Mouse (Mus musculus) embryonic facial prominence, embryonic 11.5 days (tissue): ENCODE measurements at regions not wholly inside any gene's neighbourhood (a gene's known extent, or its start where the extent isn't known, plus 50 kb on each side); places are given as distances from the start of the nearest gene placed in this dataset.

Experiments used
- ATAC-seq: fragments of 200-750 bp; cut with Nextera tagmentation; replicated peaks from 2 replicates; pipeline ENCODE4 v1.8.0; 2017; ENCODE audit warnings: low read depth; ENCODE audit not compliant: insufficient number of reproducible peaks, low FRiP score, low TSS enrichment
- DNase-seq: peaks from one replicate; pipeline ENCODE4 v3.0.0-alpha.2; 2015; ENCODE audit warnings: low spot score
- H3K27ac ChIP-seq: fragments of 300-500 bp; sonication (generic); replicated peaks from 2 replicates; pipeline ENCODE4 v1.5.1; 2014; ENCODE audit warnings: mild to moderate bottlenecking, low read depth, low read length, control low read depth
- H3K27me3 ChIP-seq: fragments of 300-500 bp; sonication (generic); 2 replicates; pipeline ENCODE4 v1.6.1; 2014; ENCODE audit warnings: mild to moderate bottlenecking, low read length, moderate library complexity, mixed read lengths; ENCODE audit not compliant: control insufficient read depth, insufficient read depth
- H3K36me3 ChIP-seq: fragments of 300-500 bp; sonication (generic); replicated peaks from 2 replicates; pipeline ENCODE4 v1.6.1; 2014; ENCODE audit warnings: low read depth, mild to moderate bottlenecking, low read length, moderate library complexity, mixed read lengths; ENCODE audit not compliant: control insufficient read depth, insufficient read depth
- H3K4me1 ChIP-seq: fragments of 300-500 bp; sonication (generic); 2 replicates; pipeline ENCODE4 v1.6.1; 2014; ENCODE audit warnings: low read length, mixed read lengths; ENCODE audit not compliant: control insufficient read depth, insufficient read depth
- H3K4me2 ChIP-seq: fragments of 300-500 bp; sonication (generic); 2 replicates; pipeline ENCODE4 v1.6.1; 2014; ENCODE audit warnings: low read depth, mild to moderate bottlenecking, control low read depth, low read length, moderate library complexity
- H3K4me3 ChIP-seq: fragments of 300-500 bp; sonication (generic); 2 replicates; pipeline ENCODE4 v1.5.1; 2014; ENCODE audit warnings: low read depth, low read length, control low read depth
- H3K9ac ChIP-seq: fragments of 300-500 bp; sonication (generic); replicated peaks from 2 replicates; pipeline ENCODE4 v1.6.1; 2014; ENCODE audit warnings: mild to moderate bottlenecking, control low read depth, low read length
- H3K9me3 ChIP-seq: fragments of 300-500 bp; sonication (generic); replicated peaks from 2 replicates; pipeline ENCODE4 v1.6.1; 2016; ENCODE audit warnings: mild to moderate bottlenecking, low read length, inconsistent platforms, mixed read lengths; ENCODE audit not compliant: control insufficient read depth
- WGBS: fragments of 180-500 bp; shearing (Covaris S2); extraction: QIAGEN DNeasy Blood & Tissue Kit; methylation state at CpG from one replicate; pipeline ENCODE4 v1.1.7; 2014; 5-methylcytosine and 5-hydroxymethylcytosine counted together

DNA sequence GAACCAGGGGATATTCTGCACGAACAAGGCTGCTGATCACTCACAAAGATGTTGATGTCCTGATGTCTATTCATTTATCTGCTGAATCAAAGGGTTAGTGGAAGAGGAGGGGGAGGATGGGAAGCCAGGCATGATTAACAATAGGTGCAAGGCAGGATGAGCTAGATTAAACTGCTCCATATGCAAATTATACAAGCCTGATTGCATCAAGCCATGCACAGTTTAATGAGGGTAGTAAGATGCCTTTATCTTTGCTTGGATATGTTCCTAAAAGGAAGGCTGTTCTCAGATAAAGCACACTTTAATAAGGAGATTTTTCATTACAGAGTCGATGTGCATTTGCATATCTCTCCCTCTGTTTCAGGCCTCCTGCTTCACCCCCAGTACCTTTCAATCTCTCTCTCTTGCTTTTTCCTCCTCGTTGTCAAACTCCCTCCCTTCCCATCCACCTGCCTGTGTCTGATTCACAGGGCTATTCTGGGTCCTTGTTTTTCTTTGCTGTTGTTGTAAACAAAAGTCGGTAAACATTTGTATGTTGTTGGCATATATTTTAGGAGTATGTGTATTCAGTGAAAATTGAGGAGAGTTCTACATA lies 615.8 kb upstream of the Nox3 start:
- Histone ChIP-seq H3K4me3 (no peak overlapping the region), H3K9me3 (no peaks in the 10 kb centered on the region), H3K27me3 (no peaks in the 10 kb centered on the region), H3K9ac (no peak overlapping the region), H3K27ac (no peak overlapping the region), H3K4me2 (no peak overlapping the region), H3K4me1 (no peaks in the 10 kb centered on the region), H3K36me3 (no peaks in the 10 kb centered on the region)
- ATAC-seq: no peak
- DNase-seq: no peak
- 52% methylated on average over 4 of the region's 4 CpGs for WGBS

DNA sequence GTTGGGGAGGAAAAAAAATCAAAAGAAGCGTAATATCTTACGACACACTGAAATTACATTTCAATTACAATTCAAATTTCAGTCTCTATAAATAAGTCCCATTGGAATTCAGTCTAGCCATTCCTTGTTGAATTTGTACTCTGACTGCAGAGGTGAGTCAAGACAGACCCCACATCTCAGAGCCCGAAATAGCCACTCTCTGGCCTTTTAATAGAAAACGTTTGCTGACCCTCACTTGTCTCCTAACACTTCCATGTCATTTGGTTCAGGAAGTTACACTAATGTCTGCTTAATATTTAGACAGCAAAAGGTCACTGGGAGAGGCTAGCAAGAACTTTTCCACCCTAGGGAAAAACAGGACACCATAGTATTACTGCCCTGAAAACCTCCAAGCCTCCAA lies 623.1 kb upstream of the Nox3 start:
- no peak overlapping the region for H3K4me2 ChIP-seq
- no peaks in the 10 kb centered on the region for H3K27me3 ChIP-seq
- H3K4me3 ChIP-seq: no peak overlapping the region
- DNase-seq: no peak
- WGBS: 65% methylated on average over 4 of the region's 4 CpGs
- no peak overlapping the region for H3K27ac ChIP-seq
- H3K4me1 ChIP-seq: no peaks in the 10 kb centered on the region
- no peak for ATAC-seq
- no peak overlapping the region for H3K9ac ChIP-seq
- no peaks in the 10 kb centered on the region for H3K36me3 ChIP-seq
- H3K9me3 ChIP-seq: no peaks in the 10 kb centered on the region

DNA sequence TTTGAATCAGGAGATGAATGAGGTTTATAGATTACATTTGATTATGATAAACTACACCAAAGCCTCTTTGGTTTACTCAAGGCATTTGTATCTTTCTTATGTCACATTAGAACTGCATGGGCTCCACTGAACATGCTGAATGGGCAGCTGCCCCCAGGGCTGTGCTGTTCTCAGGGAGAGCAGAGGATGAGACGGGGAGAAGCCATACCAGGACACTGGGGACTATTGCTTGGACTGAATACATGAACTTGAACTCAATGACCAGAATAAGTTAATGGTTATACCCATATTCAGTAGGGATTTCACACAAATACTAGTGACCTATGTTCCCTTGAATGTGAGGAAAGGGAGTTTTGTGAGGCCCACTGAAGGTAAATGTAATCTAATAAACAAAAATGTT lies 632.7 kb upstream of the Nox3 start:
- no peak overlapping the region for H3K4me2 ChIP-seq
- no peak overlapping the region for H3K9ac ChIP-seq
- H3K27me3 ChIP-seq: no peaks in the 10 kb centered on the region
- no peaks in the 10 kb centered on the region for H3K9me3 ChIP-seq
- H3K4me1 ChIP-seq: no peaks in the 10 kb centered on the region
- 82% methylated on average over 1 of the region's 1 CpGs for WGBS
- no peak overlapping the region for H3K27ac ChIP-seq
- ATAC-seq: no peak
- no peak for DNase-seq
- H3K4me3 ChIP-seq: no peak overlapping the region
- H3K36me3 ChIP-seq: no peaks in the 10 kb centered on the region

DNA sequence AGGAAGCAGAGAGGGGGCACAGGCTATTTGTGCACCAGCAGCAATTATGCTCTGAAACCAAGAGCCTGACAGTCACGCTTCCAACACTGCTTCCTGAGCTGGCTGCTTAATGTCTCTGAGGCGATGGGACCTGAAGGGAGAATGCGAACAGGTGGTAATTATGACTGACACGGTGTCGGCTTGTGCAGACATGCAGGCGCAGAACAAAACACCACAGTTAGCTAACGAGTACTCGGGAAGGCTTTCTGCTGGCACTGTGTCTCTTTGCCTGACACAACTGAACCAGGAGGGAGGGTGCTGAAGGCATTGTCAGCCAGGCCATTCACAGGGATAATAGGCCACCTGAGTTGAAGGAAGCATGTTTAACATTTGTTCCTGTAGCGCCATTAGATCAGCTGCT lies 635.6 kb upstream of the Nox3 start:
- Histone ChIP-seq H3K9me3 (no peaks in the 10 kb centered on the region), H3K9ac (no peak overlapping the region), H3K4me1 (no peaks in the 10 kb centered on the region), H3K4me3 (no peak overlapping the region), H3K4me2 (no peak overlapping the region), H3K27me3 (no peaks in the 10 kb centered on the region), H3K36me3 (no peaks in the 10 kb centered on the region), H3K27ac (no peak overlapping the region)
- ATAC-seq (no peak), DNase-seq (peak; percentile 10)
- 51% methylated on average over 9 of the region's 9 CpGs for WGBS

DNA sequence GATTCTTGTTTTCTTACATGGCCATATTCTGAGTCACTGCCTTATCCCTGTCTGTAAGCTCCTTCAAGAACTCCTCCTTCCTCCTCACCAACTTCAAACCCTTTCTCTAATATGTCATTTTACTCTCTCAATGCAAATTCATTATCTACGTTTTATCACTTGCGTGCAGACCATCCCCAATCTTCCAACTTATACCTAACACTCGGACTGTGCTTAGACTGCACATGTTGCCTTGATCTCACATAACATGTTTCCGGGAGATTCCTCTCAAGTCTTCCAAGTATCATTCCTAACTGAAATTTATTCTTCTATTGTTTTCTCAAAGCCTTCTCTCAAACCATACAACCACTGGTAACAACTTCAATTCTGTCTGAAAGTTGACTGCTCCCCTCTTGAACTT lies 637.0 kb upstream of the Nox3 start:
- H3K27ac ChIP-seq: no peak overlapping the region
- no peak overlapping the region for H3K4me3 ChIP-seq
- 92% methylated on average over 4 of the region's 4 CpGs for WGBS
- H3K9ac ChIP-seq: no peak overlapping the region
- DNase-seq (no peak), ATAC-seq (no peak)
- H3K27me3 ChIP-seq: no peaks in the 10 kb centered on the region
- H3K4me1 ChIP-seq: no peaks in the 10 kb centered on the region
- no peak overlapping the region for H3K4me2 ChIP-seq
- H3K36me3 ChIP-seq: no peaks in the 10 kb centered on the region
- no peaks in the 10 kb centered on the region for H3K9me3 ChIP-seq

DNA sequence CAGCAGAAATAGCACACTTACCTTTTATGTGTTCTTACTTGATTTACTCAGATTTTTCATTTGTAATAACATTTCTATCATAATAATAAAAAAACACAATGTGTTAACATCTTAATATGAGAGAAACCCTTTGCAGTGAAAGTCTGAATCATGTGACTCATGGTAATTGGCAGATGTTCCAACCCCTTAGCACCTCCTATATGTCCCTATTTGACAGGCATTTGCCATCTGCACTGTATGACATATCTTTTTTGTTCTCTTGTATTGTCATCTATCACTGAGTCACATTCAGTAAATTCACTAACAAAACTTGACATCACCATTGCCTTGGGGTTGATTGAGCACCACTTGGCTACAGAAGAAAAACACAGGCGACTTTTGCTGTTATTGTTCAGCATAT lies 641.1 kb upstream of the Arid1b start:
- Histone ChIP-seq H3K9me3 (no peaks in the 10 kb centered on the region), H3K36me3 (no peaks in the 10 kb centered on the region), H3K4me2 (no peak overlapping the region), H3K4me1 (no peaks in the 10 kb centered on the region), H3K27ac (no peak overlapping the region), H3K27me3 (no peaks in the 10 kb centered on the region), H3K9ac (no peak overlapping the region), H3K4me3 (no peak overlapping the region)
- 70% methylated on average over 1 of the region's 1 CpGs for WGBS
- DNase-seq (no peak), ATAC-seq (no peak)

DNA sequence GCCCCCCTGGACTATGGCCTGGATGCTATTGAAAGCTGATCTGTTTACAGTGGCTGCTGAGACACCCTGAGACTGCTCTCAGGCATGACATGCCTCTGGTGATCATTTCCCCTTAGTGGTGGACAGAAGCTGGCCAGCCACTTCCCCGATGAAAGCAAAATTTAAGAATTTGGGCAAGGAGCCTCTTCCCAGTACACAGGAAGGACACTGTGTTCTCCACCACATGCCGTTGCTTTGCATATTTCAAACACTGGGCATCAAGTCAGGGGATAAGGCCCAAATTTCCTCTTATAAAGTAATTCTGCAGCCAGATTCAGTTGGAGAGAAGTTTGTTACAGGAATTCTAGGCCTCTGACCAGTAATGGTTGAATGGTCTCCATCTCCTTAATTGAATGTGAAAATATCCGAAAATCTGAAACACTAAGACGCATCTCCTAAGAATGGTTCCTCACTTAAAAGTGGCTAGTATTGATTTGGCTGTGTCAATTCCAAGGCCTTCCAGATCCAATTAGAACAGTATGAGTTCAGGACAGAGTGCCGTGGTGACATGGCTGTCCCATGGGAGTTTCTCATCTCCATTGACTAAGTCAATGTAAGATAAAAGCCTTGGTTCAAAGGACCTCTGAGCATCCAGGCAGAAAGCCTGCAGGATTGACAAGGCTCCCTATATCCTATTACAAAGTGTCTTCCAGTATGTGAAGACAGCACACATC lies 638.5 kb upstream of the Arid1b start:
- 79% methylated on average over 5 of the region's 5 CpGs for WGBS

DNA sequence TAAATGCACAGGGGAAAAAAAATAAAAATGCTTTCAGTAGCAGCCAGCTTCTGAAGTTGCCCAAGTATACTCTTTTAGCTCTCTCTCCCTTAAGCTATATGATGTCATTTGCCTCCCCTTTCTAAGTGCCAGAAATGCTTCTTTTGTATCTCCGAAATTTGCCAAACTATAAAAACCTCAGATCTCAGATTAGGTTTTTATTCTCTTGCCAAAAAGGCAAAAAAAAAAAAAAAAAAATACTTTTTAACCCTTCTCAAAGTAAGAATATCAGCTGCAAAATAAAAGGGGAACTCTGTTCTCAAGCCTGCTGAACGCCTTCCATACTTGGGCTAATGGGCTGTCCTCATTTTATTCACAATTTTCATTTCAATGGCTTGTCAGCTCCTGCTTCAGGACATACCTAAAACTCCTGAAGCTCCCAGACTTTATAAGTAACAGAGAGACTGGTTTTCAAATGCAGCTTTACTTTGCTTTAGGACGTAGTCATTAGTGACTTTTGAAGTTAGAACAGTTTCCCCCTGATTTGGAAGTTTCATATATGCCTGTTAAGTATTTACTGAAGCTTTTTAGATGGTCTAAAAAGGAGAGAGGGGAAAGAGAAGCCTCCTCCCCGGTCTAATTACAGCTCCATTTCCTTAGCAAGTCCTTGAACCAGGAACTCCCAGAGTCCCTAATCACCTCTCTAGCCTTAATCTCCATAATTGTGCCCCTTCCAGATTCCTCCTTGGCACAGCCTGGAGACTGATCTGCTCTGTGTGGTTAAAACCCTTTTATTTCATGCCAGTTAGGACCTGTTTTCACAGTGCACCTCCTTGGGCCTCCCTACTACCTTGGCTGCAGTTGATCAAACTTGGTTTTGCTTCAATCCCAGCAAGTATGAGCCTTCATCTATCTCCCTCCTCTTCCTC lies 633.5 kb upstream of the Arid1b start:
- ATAC-seq: no peak
- H3K4me2 ChIP-seq: no peak overlapping the region
- H3K9me3 ChIP-seq: no peaks in the 10 kb centered on the region
- 54% methylated on average over 4 of the region's 4 CpGs for WGBS
- H3K9ac ChIP-seq: no peak overlapping the region
- no peaks in the 10 kb centered on the region for H3K27me3 ChIP-seq
- peak; percentile 21 for DNase-seq
- no peaks in the 10 kb centered on the region for H3K4me1 ChIP-seq
- no peak overlapping the region for H3K27ac ChIP-seq
- H3K4me3 ChIP-seq: no peak overlapping the region
- no peaks in the 10 kb centered on the region for H3K36me3 ChIP-seq

More for the DNA sequence above, 638.5 kb upstream of the Arid1b start:
- H3K27ac ChIP-seq: no peak overlapping the region
- DNase-seq (no peak), ATAC-seq (no peak)
- no peaks in the 10 kb centered on the region for H3K9me3 ChIP-seq
- no peak overlapping the region for H3K9ac ChIP-seq
- H3K4me1 ChIP-seq: no peaks in the 10 kb centered on the region
- H3K27me3 ChIP-seq: no peaks in the 10 kb centered on the region
- no peaks in the 10 kb centered on the region for H3K36me3 ChIP-seq
- H3K4me3 ChIP-seq: no peak overlapping the region
- no peak overlapping the region for H3K4me2 ChIP-seq
